Mouse (Mus musculus): ENCODE results near the gene Ajap1.

DNA sequence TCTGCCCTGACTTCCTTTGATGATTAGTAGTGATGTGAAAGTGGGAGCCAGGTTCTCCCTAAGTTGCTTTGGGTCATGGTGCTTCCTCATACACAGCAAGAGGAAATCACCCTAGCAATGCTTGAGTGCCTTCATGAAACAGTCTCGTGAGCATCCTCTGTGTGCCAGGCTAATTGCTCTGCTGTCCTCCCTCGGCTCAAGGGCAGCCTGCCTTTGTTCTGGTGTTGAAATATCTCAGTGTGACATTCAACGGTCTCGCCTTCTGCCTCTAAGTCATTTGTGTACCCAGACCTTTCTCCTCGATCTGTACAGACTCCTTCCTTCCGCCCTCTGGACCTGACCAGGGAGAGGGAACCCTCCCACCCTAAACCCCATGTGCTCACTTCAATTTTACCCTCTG is 31.5 kb upstream of the Ajap1 start:
- TF ChIP-seq CTCF (IDR thresholded peaks at IDR 0.05) (no peak), POLR2A (IDR thresholded peaks at IDR 0.05; ENCODE audit: insufficient read depth, low read depth, low read length) (no peak), EP300 (IDR thresholded peaks at IDR 0.05; ENCODE audit: insufficient read depth, low read depth, low read length) (no peak)
